ENCODE assay signal across 9 mouse cellular contexts in genomic region chr5:37050521-37051373, GRCm38 (mm10). TPM values are rescaled to one million over a fixed set of nuclear protein-coding genes. Genes with fewer than 3 reads are reported as not detected.
A peak's percentile ranks its signal among the peaks of the same experiment; 100 is the strongest.
DNase-seq lines count a peak whose midpoint lies in the region; ATAC-seq lines count a peak whose summit lies in the region.
"Had no signal": no experiment of that assay in that cellular context is flagged by ENCODE, and none has a peak within 500 bp of the region (broad histone marks: within the 10 kb centered on the region; RNA-seq: fewer than 3 reads in every experiment).

No protein-coding gene starts in this region.

- no peaks in the 10 kb centered on the region for H3K36me3 ChIP-seq in kidney, embryonic 16.5 days (ENCODE audit: insufficient read depth, low read length)
- no peaks in the 10 kb centered on the region for H3K36me3 ChIP-seq in intestine, embryonic 16.5 days (ENCODE audit: control insufficient read depth, insufficient read depth, low read length)
- no peaks in the 10 kb centered on the region for H3K36me3 ChIP-seq in stomach, embryonic 16.5 days (ENCODE audit: control insufficient read depth, insufficient read depth, low read length)
- H3K36me3 ChIP-seq: embryonic facial prominence, embryonic 15.5 days had no signal

- H3K4me1 ChIP-seq in kidney, embryonic 16.5 days (ENCODE audit: insufficient read depth, low read length): peaks cover 4% of the 10 kb centered on the region; the same call in 1 of the 2 replicates
- H3K4me1 ChIP-seq in intestine, embryonic 16.5 days (ENCODE audit: control insufficient read depth, insufficient read depth, low read length): peaks cover 25% of the 10 kb centered on the region
- 0 out of 2 replicates have a peak, but pooled peaks cover 3% of the 10 kb centered on the region for H3K4me1 ChIP-seq in stomach, embryonic 16.5 days (ENCODE audit: control insufficient read depth, insufficient read depth, low read length)
- H3K4me1 ChIP-seq: embryonic facial prominence, embryonic 15.5 days had no signal

- H3K4me2 ChIP-seq in kidney, embryonic 16.5 days (replicated peaks; ENCODE audit: low read depth, low read length): no peak overlapping the region
- peak overlapping the region; percentile 44 for H3K4me2 ChIP-seq in intestine, embryonic 16.5 days (ENCODE audit: low read depth, low read length)
- peak overlapping the region; percentile 39 for H3K4me2 ChIP-seq in stomach, embryonic 16.5 days (ENCODE audit: low read depth, low read length)
- H3K4me2 ChIP-seq: embryonic facial prominence, embryonic 15.5 days had no signal

- intact Hi-C loops in heart, postnatal 10 days (cut with DNase I): no loop called here

- peak; percentile 70 for ATAC-seq in kidney, embryonic 16.5 days (ENCODE audit: low FRiP score, low TSS enrichment)
- ATAC-seq in intestine, embryonic 16.5 days: peak; percentile 93
- peak; percentile 90; the same call in 1 of the 2 replicates for ATAC-seq in stomach, embryonic 16.5 days (ENCODE audit: insufficient read depth, low FRiP score)
- no peak for ATAC-seq in erythroid progenitor cell, adult 5-6 weeks (replicated peaks; ENCODE audit: low FRiP score, poor library complexity, severe bottlenecking)

- H3K4me3 ChIP-seq in kidney, embryonic 16.5 days (ENCODE audit: low read length): no peak overlapping the region
- peak overlapping the region; percentile 45 for H3K4me3 ChIP-seq in intestine, embryonic 16.5 days (ENCODE audit: low read length)
- peak overlapping the region; percentile 33 for H3K4me3 ChIP-seq in stomach, embryonic 16.5 days (replicated peaks; ENCODE audit: low read length)
- H3K4me3 ChIP-seq: embryonic facial prominence, embryonic 15.5 days had no signal

- no peaks in the 10 kb centered on the region for H3K9me3 ChIP-seq in kidney, embryonic 16.5 days (ENCODE audit: low read length)
- no peaks in the 10 kb centered on the region for H3K9me3 ChIP-seq in intestine, embryonic 16.5 days (ENCODE audit: control insufficient read depth, low read length)
- H3K9me3 ChIP-seq in stomach, embryonic 16.5 days (replicated peaks; ENCODE audit: control insufficient read depth, low read length): no peaks in the 10 kb centered on the region
- H3K9me3 ChIP-seq: embryonic facial prominence, embryonic 15.5 days had no signal

- H3K27me3 ChIP-seq in kidney, embryonic 16.5 days (ENCODE audit: insufficient read depth, low read length): no peaks in the 10 kb centered on the region
- no peaks in the 10 kb centered on the region for H3K27me3 ChIP-seq in intestine, embryonic 16.5 days (replicated peaks; ENCODE audit: control insufficient read depth, insufficient read depth, low read length)
- H3K27me3 ChIP-seq in stomach, embryonic 16.5 days (ENCODE audit: control insufficient read depth, insufficient read depth, low read length): no peaks in the 10 kb centered on the region
- H3K27me3 ChIP-seq: embryonic facial prominence, embryonic 15.5 days had no signal

- no peak for DNase-seq in kidney, adult 9 months
- peak; percentile 15 for DNase-seq in ES-CJ7 (ENCODE audit: low read depth, low spot score)
- DNase-seq in layer of hippocampus, postnatal 14 days (ENCODE audit: low spot score in 2 of 2): no peak
- no peak for DNase-seq in heart, postnatal 10 days

- 17% methylated on average over 9 of the region's 9 CpGs for WGBS in kidney, embryonic 16.5 days
- WGBS in intestine, embryonic 16.5 days: 19% methylated on average over 9 of the region's 9 CpGs
- WGBS in stomach, embryonic 16.5 days: 25% methylated on average over 9 of the region's 9 CpGs

- no peak overlapping the region for H3K27ac ChIP-seq in kidney, embryonic 16.5 days (ENCODE audit: low read length)
- peak overlapping the region; percentile 87 for H3K27ac ChIP-seq in intestine, embryonic 16.5 days (ENCODE audit: low read length)
- H3K27ac ChIP-seq in stomach, embryonic 16.5 days (ENCODE audit: low read length): peak overlapping the region; percentile 82
- H3K27ac ChIP-seq: embryonic facial prominence, embryonic 15.5 days had no signal

- no peak overlapping the region for H3K9ac ChIP-seq in kidney, embryonic 16.5 days (replicated peaks; ENCODE audit: low read length)
- H3K9ac ChIP-seq in intestine, embryonic 16.5 days (ENCODE audit: low read depth, low read length): peak overlapping the region; percentile 50
- peak overlapping the region; percentile 39 for H3K9ac ChIP-seq in stomach, embryonic 16.5 days (ENCODE audit: low read length)
- H3K9ac ChIP-seq: embryonic facial prominence, embryonic 15.5 days had no signal

RNA-seq across cellular contexts. Expression of gene Gm1043, which starts 34.4 kb away (rescaled TPM):
- not detected in 2 replicates for polyA plus RNA-seq in kidney, embryonic 16.5 days (2015; fragmentation: Nextera tagmentation; extraction: Ambion mirVana)
- polyA plus RNA-seq in intestine, embryonic 16.5 days (2015; fragmentation: Nextera tagmentation; extraction: Ambion mirVana): 0.04 and 0.06 TPM in 2 replicates
- polyA plus RNA-seq in stomach, embryonic 16.5 days (2015; fragmentation: Nextera tagmentation; extraction: Ambion mirVana): 0.05 TPM in 2 replicates
- 10 to 100 TPM; 17.5 to 21.6 TPM for total RNA-seq in layer of hippocampus, postnatal 14 days (2021)
- 1.7 TPM in 1 of 2 replicates, not detected in the other for total RNA-seq in erythroid progenitor cell, adult 5-6 weeks (2015; ENCODE audit: low replicate concordance)
- 0.08 and 0.77 TPM in 2 replicates for total RNA-seq in erythroid progenitor cell, adult 5-6 weeks (2017; ENCODE audit: low replicate concordance)
- total RNA-seq in heart, postnatal 10 days (2021): not detected

Comparison
In these comparisons a context has a peak if more than half of its experiments do, and no peak if none do; other contexts are left out.
1. RNA of gene Gm1043, which starts 34.4 kb away (total RNA-seq): 17.5 to 21.6 TPM in layer of hippocampus, postnatal 14 days; 0.08 to 1.7 TPM in erythroid progenitor cell, adult 5-6 weeks and not detected in heart, postnatal 10 days; every median in the first group is over 4 times any median in the second.